Mouse (Mus musculus): Measurements from ENCODE around the gene Olfr169. TPM values are rescaled to one million over a fixed set of nuclear protein-coding genes. Genes with fewer than 3 reads are reported as not detected.
"Not testable (repeated sequence)": the region's sequence is repeated elsewhere in the genome, so short reads cannot be mapped to it uniquely, and the experiment has no call there.

The Olfr169 gene
- not detected in 2 replicates for polyA plus RNA-seq (2016; fragmentation: Nextera tagmentation; extraction: Ambion mirVana)

GRCm38 (mm10) chr16:19571709-19572108 lies at the start of gene Olfr169:
Olfr169 (minus strand) TSS chr16:19571809.
- ATAC-seq (ENCODE audit: insufficient number of reproducible peaks, insufficient read depth, low FRiP score, low TSS enrichment, low read depth); H3K4me1 ChIP-seq (replicated peaks); H3K9me3 ChIP-seq; H3K27me3 ChIP-seq; H3K4me3 ChIP-seq (replicated peaks); H3K9ac ChIP-seq (replicated peaks); H3K36me3 ChIP-seq; H3K27ac ChIP-seq; H3K4me2 ChIP-seq: not testable (repeated sequence)
- 82% methylated on average over 2 of the region's 2 CpGs for WGBS

DNA sequence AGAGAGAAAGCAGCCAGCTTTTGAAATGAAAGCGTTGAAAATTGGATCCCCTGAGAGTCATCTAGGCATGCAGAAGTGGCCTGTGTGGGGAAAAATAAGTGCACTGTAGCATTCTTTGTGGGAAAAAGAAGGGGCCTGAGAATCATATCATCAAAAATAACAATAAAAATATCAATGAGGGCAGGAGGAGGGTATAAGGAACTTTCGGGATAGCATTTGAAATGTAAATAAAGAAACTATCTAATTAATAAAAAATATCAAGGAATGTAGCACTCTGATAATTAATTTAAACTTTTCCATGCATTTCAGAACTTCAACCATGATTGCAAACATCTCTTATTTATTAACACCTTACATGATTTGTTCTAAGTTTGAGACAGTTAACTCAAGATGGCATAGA lies 40.2 kb upstream of the Olfr169 start, which contains the start of gene Olfr170:
TSS of gene Olfr170 (minus strand) at position 101 of the 400 bp plus-strand sequence.
- ATAC-seq (ENCODE audit: insufficient number of reproducible peaks, insufficient read depth, low FRiP score, low TSS enrichment, low read depth); H3K9ac ChIP-seq (replicated peaks); H3K4me1 ChIP-seq (replicated peaks); H3K4me2 ChIP-seq; H3K9me3 ChIP-seq; H3K4me3 ChIP-seq (replicated peaks); H3K36me3 ChIP-seq; H3K27ac ChIP-seq; H3K27me3 ChIP-seq: not testable (repeated sequence)
- WGBS, result 91% methylated on average over 2 of the region's 2 CpGs

DNA sequence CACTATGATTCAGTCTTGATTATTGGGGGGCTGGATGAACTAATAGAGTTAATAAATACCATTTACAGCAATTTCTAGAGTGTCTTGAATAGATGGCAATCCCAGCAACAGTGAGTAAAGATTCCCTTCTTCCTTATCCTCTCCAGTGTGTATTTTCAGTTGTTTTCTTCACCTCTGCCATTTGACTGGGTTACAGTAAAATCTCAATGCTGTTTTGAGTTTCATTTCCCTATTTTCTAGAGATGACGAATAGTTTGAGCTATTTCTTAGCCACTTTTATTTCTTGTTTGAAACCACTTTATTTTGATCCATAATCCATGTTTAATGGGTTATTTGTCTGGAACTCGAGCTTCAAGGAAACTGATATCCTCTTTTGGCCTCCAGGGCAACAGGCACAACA lies 31.6 kb upstream of the Olfr169 start:
- 55% methylated on average over 2 of the region's 2 CpGs for WGBS
- no peak for ATAC-seq (ENCODE audit: insufficient number of reproducible peaks, insufficient read depth, low FRiP score, low TSS enrichment, low read depth)

GRCm38 (mm10) chr16:19553429-19553828 lies 18.2 kb downstream of the Olfr169 start:
- H3K9ac ChIP-seq (replicated peaks), result not testable (repeated sequence)
- 82% methylated on average over 7 of the region's 7 CpGs for WGBS

More for the DNA sequence above, 31.6 kb upstream of the Olfr169 start:
- no peak overlapping the region for H3K9ac ChIP-seq (replicated peaks)
- H3K4me3 ChIP-seq (replicated peaks), result no peak overlapping the region
- no peaks in the 10 kb centered on the region for H3K9me3 ChIP-seq
- no peaks in the 10 kb centered on the region for H3K4me1 ChIP-seq (replicated peaks)
- H3K27ac ChIP-seq, result no peak overlapping the region
- H3K36me3 ChIP-seq, result no peaks in the 10 kb centered on the region
- no peaks in the 10 kb centered on the region for H3K27me3 ChIP-seq
- H3K4me2 ChIP-seq, result no peak overlapping the region

GRCm38 (mm10) chr16:19552246-19552645 lies 19.4 kb downstream of the Olfr169 start:
- 84% methylated on average over 3 of the region's 3 CpGs for WGBS

More at GRCm38 (mm10) chr16:19553429-19553828, 18.2 kb downstream of the Olfr169 start:
- not testable (repeated sequence) for ATAC-seq (ENCODE audit: insufficient number of reproducible peaks, insufficient read depth, low FRiP score, low TSS enrichment, low read depth); H3K4me2 ChIP-seq; H3K4me1 ChIP-seq (replicated peaks); H3K27me3 ChIP-seq; H3K4me3 ChIP-seq (replicated peaks); H3K27ac ChIP-seq; H3K9me3 ChIP-seq; H3K36me3 ChIP-seq

DNA sequence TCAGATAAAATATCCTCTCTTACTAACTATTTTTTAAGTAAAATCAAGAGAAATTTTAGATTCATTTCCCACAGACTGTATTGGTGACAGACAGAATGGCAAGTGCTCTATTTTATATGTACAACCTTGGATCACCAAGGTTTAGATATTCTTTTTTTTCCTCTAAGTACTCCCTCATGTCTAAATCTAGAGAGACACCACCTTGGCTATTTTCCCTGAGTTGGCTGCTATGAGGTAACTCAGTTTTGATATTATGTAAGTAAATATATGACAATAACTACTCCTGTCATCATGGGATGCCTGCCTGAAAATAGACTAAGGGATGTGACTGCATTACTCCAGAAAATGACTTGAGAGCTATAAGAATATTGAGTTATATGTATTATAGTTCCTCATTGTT lies 36.2 kb downstream of the Olfr169 start, which contains the start of gene Olfr168:
TSS of gene Olfr168 (minus strand) at position 101 of the 400 bp plus-strand sequence.
- Histone ChIP-seq H3K9me3 (no peaks in the 10 kb centered on the region), H3K4me1 (replicated peaks) (no peaks in the 10 kb centered on the region), H3K27me3 (no peaks in the 10 kb centered on the region), H3K27ac (no peak within 1 kb of the TSS), H3K9ac (replicated peaks) (no peak within 1 kb of the TSS), H3K4me2 (no peak within 1 kb of the TSS), H3K36me3 (no peaks in the 10 kb centered on the region), H3K4me3 (replicated peaks) (no peak within 1 kb of the TSS)
- no peak for ATAC-seq (ENCODE audit: insufficient number of reproducible peaks, insufficient read depth, low FRiP score, low TSS enrichment, low read depth)

More at GRCm38 (mm10) chr16:19552246-19552645, 19.4 kb downstream of the Olfr169 start:
- H3K4me3 ChIP-seq (replicated peaks); H3K4me2 ChIP-seq; ATAC-seq (ENCODE audit: insufficient number of reproducible peaks, insufficient read depth, low FRiP score, low TSS enrichment, low read depth); H3K36me3 ChIP-seq; H3K4me1 ChIP-seq (replicated peaks); H3K27me3 ChIP-seq; H3K9me3 ChIP-seq; H3K9ac ChIP-seq (replicated peaks); H3K27ac ChIP-seq: not testable (repeated sequence)

GRCm38 (mm10) chr16:19522166-19522565 lies 49.4 kb downstream of the Olfr169 start, which contains the start of gene Olfr167:
Olfr167 (minus strand) TSS chr16:19522266.
- ATAC-seq (ENCODE audit: insufficient number of reproducible peaks, insufficient read depth, low FRiP score, low TSS enrichment, low read depth), result no peak
- Histone ChIP-seq H3K4me1 (replicated peaks) (no peaks in the 10 kb centered on the region), H3K4me2 (no peak within 1 kb of the TSS), H3K27me3 (no peaks in the 10 kb centered on the region), H3K9ac (replicated peaks) (no peak within 1 kb of the TSS), H3K27ac (no peak within 1 kb of the TSS), H3K9me3 (no peaks in the 10 kb centered on the region), H3K4me3 (replicated peaks) (no peak within 1 kb of the TSS), H3K36me3 (no peaks in the 10 kb centered on the region)
- 96% methylated on average over 2 of the region's 2 CpGs for WGBS

Other genes starting within 250 kb of the Olfr169 start
- not detected in 2 replicates for gene Olfr165, start 148.7 kb downstream of the Olfr169 start, polyA plus RNA-seq (2016; fragmentation: Nextera tagmentation; extraction: Ambion mirVana)
- gene Olfr166, start 88.1 kb downstream of the Olfr169 start, polyA plus RNA-seq (2016; fragmentation: Nextera tagmentation; extraction: Ambion mirVana), result not detected in 2 replicates
- gene Olfr167, start 49.5 kb downstream of the Olfr169 start, polyA plus RNA-seq (2016; fragmentation: Nextera tagmentation; extraction: Ambion mirVana), result not detected in 2 replicates
- not detected in 2 replicates for gene Olfr168, start 36.3 kb downstream of the Olfr169 start, polyA plus RNA-seq (2016; fragmentation: Nextera tagmentation; extraction: Ambion mirVana)
- not detected in 2 replicates for gene Olfr170, start 40.1 kb upstream of the Olfr169 start, polyA plus RNA-seq (2016; fragmentation: Nextera tagmentation; extraction: Ambion mirVana)
- gene Olfr171, start 58.1 kb upstream of the Olfr169 start, polyA plus RNA-seq (2016; fragmentation: Nextera tagmentation; extraction: Ambion mirVana), result not detected in 2 replicates
- 0.08 TPM in 1 of 2 replicates, not detected in the other for gene Lamp3, start 134.6 kb upstream of the Olfr169 start, polyA plus RNA-seq (2016; fragmentation: Nextera tagmentation; extraction: Ambion mirVana)
- 39.2 and 41.5 TPM in 2 replicates for gene B3gnt5, start 188.4 kb upstream of the Olfr169 start, polyA plus RNA-seq (2016; fragmentation: Nextera tagmentation; extraction: Ambion mirVana)

Measured in limb, embryonic 12.5 days (tissue).